In the genomic region with DNA sequence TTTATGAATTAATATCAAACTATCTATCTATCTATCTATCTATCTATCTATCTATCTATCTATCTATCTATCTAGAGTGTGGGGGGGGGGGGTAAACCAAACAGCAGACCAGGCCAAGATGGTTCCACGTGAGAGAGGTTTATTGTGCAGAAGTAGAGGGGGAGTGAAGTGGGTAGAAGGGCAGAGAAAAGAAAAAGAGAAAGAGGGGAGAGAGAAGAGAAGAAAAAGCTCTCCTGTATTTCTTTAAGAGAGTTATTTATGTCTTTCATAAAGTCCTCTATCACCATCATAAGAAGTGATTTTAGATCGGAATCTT, we compare ENCODE assay signal across 8 mouse cellular contexts. TPM values are rescaled to one million over a fixed set of nuclear protein-coding genes. Genes with fewer than 3 reads are reported as not detected.
DNase-seq lines count a peak whose midpoint lies in the region; ATAC-seq and TF ChIP-seq lines count a peak whose summit lies in the region.

No protein-coding gene starts in this region.

- peak overlapping the region; percentile 60 for H3K4me2 ChIP-seq in kidney, postnatal 0 days (ENCODE audit: low read length)
- H3K4me2 ChIP-seq in intestine, embryonic 15.5 days (replicated peaks): peak overlapping the region; percentile 66
- peak overlapping the region; percentile 65 for H3K4me2 ChIP-seq in midbrain, embryonic 15.5 days

- no peak overlapping the region for H3K4me3 ChIP-seq in kidney, postnatal 0 days (replicated peaks; ENCODE audit: low read depth, low read length)
- peak overlapping the region; percentile 41 for H3K4me3 ChIP-seq in forebrain, embryonic 10.5 days
- no peak overlapping the region for H3K4me3 ChIP-seq in intestine, embryonic 15.5 days (replicated peaks)
- H3K4me3 ChIP-seq in midbrain, embryonic 15.5 days: peak overlapping the region; percentile 39

- no peak for DNase-seq in kidney, postnatal 0 days (ENCODE audit: low spot score)
- DNase-seq in kidney, postnatal 10 days: no peak
- no peak for DNase-seq in forebrain, embryonic 10.5 days (ENCODE audit: extremely low spot score, low spot score)
- no peak for DNase-seq in cerebellum, postnatal 4 days (ENCODE audit: low spot score in 2 of 2)
- no peak for DNase-seq in kidney, postnatal 14 days
- DNase-seq in layer of hippocampus, postnatal 25 days (ENCODE audit: extremely low spot score in 1 of 2, low spot score in 1 of 2): no peak

- H3K4me1 ChIP-seq in kidney, postnatal 0 days (replicated peaks; ENCODE audit: insufficient read depth, low read length): no peaks in the 10 kb centered on the region
- peaks cover 24% of the 10 kb centered on the region for H3K4me1 ChIP-seq in forebrain, embryonic 10.5 days
- H3K4me1 ChIP-seq in intestine, embryonic 15.5 days (replicated peaks): 0 out of 2 replicates have a peak, but pooled peaks cover 2% of the 10 kb centered on the region
- H3K4me1 ChIP-seq in midbrain, embryonic 15.5 days: peaks cover 11% of the 10 kb centered on the region

- no peak overlapping the region for H3K9ac ChIP-seq in kidney, postnatal 0 days (ENCODE audit: low read depth, low read length)
- no peak overlapping the region for H3K9ac ChIP-seq in intestine, embryonic 15.5 days
- peak overlapping the region; percentile 46 for H3K9ac ChIP-seq in midbrain, embryonic 15.5 days

- H3K36me3 ChIP-seq in kidney, postnatal 0 days (ENCODE audit: insufficient read depth, low read length): no peaks in the 10 kb centered on the region
- H3K36me3 ChIP-seq in forebrain, embryonic 10.5 days (replicated peaks): no peaks in the 10 kb centered on the region
- no peaks in the 10 kb centered on the region for H3K36me3 ChIP-seq in intestine, embryonic 15.5 days
- no peaks in the 10 kb centered on the region for H3K36me3 ChIP-seq in midbrain, embryonic 15.5 days (replicated peaks)

- TF ChIP-seq CTCF in kidney, postnatal 0 days (IDR thresholded peaks at IDR 0.05; ENCODE audit: low read depth): no peak

- 0 out of 2 replicates have a peak, but pooled peaks have one; percentile 2 for ATAC-seq in kidney, postnatal 0 days (replicated peaks; ENCODE audit: low FRiP score, low read depth)
- ATAC-seq in intestine, embryonic 15.5 days: no peak
- ATAC-seq in midbrain, embryonic 15.5 days (replicated peaks): peak; percentile 48

- no peaks in the 10 kb centered on the region for H3K9me3 ChIP-seq in kidney, postnatal 0 days (replicated peaks; ENCODE audit: low read length)
- H3K9me3 ChIP-seq in forebrain, embryonic 10.5 days: peaks cover 11% of the 10 kb centered on the region; the same call in 1 of the 2 replicates
- H3K9me3 ChIP-seq in intestine, embryonic 15.5 days: no peaks in the 10 kb centered on the region
- H3K9me3 ChIP-seq in midbrain, embryonic 15.5 days: no peaks in the 10 kb centered on the region

- H3K27me3 ChIP-seq in kidney, postnatal 0 days (ENCODE audit: insufficient read depth, low read length): no peaks in the 10 kb centered on the region
- peaks cover 11% of the 10 kb centered on the region for H3K27me3 ChIP-seq in forebrain, embryonic 10.5 days (ENCODE audit: poor library complexity, severe bottlenecking)
- no peaks in the 10 kb centered on the region for H3K27me3 ChIP-seq in intestine, embryonic 15.5 days (replicated peaks)
- no peaks in the 10 kb centered on the region for H3K27me3 ChIP-seq in midbrain, embryonic 15.5 days (replicated peaks)

- no peak overlapping the region for H3K27ac ChIP-seq in kidney, postnatal 0 days
- H3K27ac ChIP-seq in forebrain, embryonic 10.5 days: peak overlapping the region; percentile 86
- H3K27ac ChIP-seq in intestine, embryonic 15.5 days: no peak overlapping the region
- peak overlapping the region; percentile 71 for H3K27ac ChIP-seq in midbrain, embryonic 15.5 days

- WGBS in kidney, postnatal 0 days: 69% methylated on average over 2 of the region's 2 CpGs
- WGBS in forebrain, embryonic 10.5 days: 48% methylated on average over 2 of the region's 2 CpGs
- 55% methylated on average over 2 of the region's 2 CpGs for WGBS in intestine, embryonic 15.5 days
- WGBS in midbrain, embryonic 15.5 days: 39% methylated on average over 2 of the region's 2 CpGs

RNA-seq across cellular contexts. Expression of a gene that starts 26.2 kb away (rescaled TPM):
- not detected in 2 replicates for polyA plus RNA-seq in kidney, postnatal 0 days (2015; fragmentation: Nextera tagmentation; extraction: Ambion mirVana)
- 0.73 TPM in 1 of 2 replicates, not detected in the other for polyA plus RNA-seq in forebrain, embryonic 10.5 days (2016; fragmentation: Nextera tagmentation; extraction: Ambion mirVana)
- polyA plus RNA-seq in intestine, embryonic 15.5 days (2015; fragmentation: Nextera tagmentation; extraction: Ambion mirVana): 0.34 TPM in 1 of 2 replicates, not detected in the other
- polyA plus RNA-seq in midbrain, embryonic 15.5 days (2015; fragmentation: Nextera tagmentation; extraction: Ambion mirVana): 0.28 TPM in 1 of 2 replicates, not detected in the other
- total RNA-seq in layer of hippocampus, postnatal 25 days (2021): 1 to 10 TPM; 5.1 to 6.8 TPM

Comparison
In these comparisons a context has a peak if more than half of its experiments do, and no peak if none do; other contexts are left out.
1. H3K27ac ChIP-seq: peak in forebrain, embryonic 10.5 days (single experiment) and midbrain, embryonic 15.5 days (single experiment); none in kidney, postnatal 0 days (single experiment) and intestine, embryonic 15.5 days (single experiment).
2. H3K4me3 ChIP-seq: peak in forebrain, embryonic 10.5 days (single experiment) and midbrain, embryonic 15.5 days (single experiment); none in kidney, postnatal 0 days (single experiment) and intestine, embryonic 15.5 days (single experiment).
3. Peak in every context shown above with its lines, with median percentiles within 50 percentile points of each other: H3K4me2 ChIP-seq.